Mouse (Mus musculus): ENCODE measurements at regions not wholly inside any gene's neighbourhood (a gene's known extent, or its start where the extent isn't known, plus 50 kb on each side); places are given as distances from the start of the nearest gene placed in this dataset.

DNA sequence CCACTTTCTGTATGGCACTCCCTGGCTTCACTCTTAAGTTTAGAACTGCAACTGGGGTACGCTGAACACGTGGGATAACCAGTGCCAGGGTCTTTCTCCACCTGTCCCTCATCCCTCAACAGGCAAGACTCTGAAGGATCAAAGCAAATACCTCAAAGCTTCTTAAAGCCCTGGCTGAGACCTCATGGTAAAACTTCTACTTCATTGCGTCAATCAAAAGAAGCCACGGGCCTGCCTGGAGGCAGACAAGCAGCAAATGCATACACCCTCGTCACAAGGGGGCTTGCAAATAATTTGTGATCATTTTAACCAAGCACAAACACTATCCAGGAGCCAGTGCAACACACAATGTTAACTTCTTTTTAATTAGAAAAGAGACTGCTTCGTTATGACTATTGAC lies 387.0 kb upstream of the Slc7a11 start:
- H3K36me3 ChIP-seq (ENCODE audit: control insufficient read depth, insufficient read depth, low read length) = no peaks in the 10 kb centered on the region
- no peaks in the 10 kb centered on the region for H3K4me1 ChIP-seq (replicated peaks; ENCODE audit: control insufficient read depth, insufficient read depth, low read length)
- H3K9me3 ChIP-seq (ENCODE audit: control insufficient read depth, low read length) = no peaks in the 10 kb centered on the region
- H3K27ac ChIP-seq (ENCODE audit: low read depth, low read length) = no peak overlapping the region
- no peak overlapping the region for H3K4me2 ChIP-seq (ENCODE audit: low read depth, low read length, severe bottlenecking)
- 78% methylated on average over 6 of the region's 6 CpGs for WGBS
- no peak overlapping the region for H3K4me3 ChIP-seq (ENCODE audit: low read depth, low read length)
- no peak overlapping the region for H3K9ac ChIP-seq (ENCODE audit: low read length)
- DNase-seq (ENCODE audit: low spot score) (no peak), ATAC-seq (replicated peaks; ENCODE audit: low FRiP score) (no peak)
- no peaks in the 10 kb centered on the region for H3K27me3 ChIP-seq (ENCODE audit: control insufficient read depth, insufficient read depth, low read length)

DNA sequence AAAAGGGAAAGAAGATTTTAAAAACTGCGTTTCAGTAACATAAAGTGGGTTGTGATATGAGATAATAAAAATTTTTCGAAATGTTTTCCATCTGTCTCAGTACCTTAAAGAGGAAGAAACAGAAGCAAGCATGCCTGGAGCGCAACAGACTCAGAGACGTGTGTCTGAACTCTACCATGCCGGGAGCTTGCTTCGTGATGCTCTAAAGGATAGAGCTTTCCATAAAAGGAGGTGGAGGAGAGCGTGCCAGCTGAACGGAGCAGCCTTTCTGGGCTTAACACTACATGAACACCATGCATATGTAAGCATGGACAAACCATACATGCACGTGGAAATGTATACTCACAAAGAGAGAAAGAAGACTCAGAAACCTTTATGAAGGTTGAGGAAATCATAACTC lies 387.5 kb upstream of the Slc7a11 start:
- Histone ChIP-seq H3K9ac (ENCODE audit: low read length) (no peak overlapping the region), H3K27ac (ENCODE audit: low read depth, low read length) (no peak overlapping the region), H3K4me3 (ENCODE audit: low read depth, low read length) (no peak overlapping the region), H3K4me1 (replicated peaks; ENCODE audit: control insufficient read depth, insufficient read depth, low read length) (no peaks in the 10 kb centered on the region), H3K4me2 (ENCODE audit: low read depth, low read length, severe bottlenecking) (no peak overlapping the region), H3K36me3 (ENCODE audit: control insufficient read depth, insufficient read depth, low read length) (no peaks in the 10 kb centered on the region), H3K9me3 (ENCODE audit: control insufficient read depth, low read length) (no peaks in the 10 kb centered on the region), H3K27me3 (ENCODE audit: control insufficient read depth, insufficient read depth, low read length) (no peaks in the 10 kb centered on the region)
- no peak for DNase-seq (ENCODE audit: low spot score)
- WGBS = 86% methylated on average over 9 of the region's 9 CpGs
- ATAC-seq (replicated peaks; ENCODE audit: low FRiP score) = no peak

DNA sequence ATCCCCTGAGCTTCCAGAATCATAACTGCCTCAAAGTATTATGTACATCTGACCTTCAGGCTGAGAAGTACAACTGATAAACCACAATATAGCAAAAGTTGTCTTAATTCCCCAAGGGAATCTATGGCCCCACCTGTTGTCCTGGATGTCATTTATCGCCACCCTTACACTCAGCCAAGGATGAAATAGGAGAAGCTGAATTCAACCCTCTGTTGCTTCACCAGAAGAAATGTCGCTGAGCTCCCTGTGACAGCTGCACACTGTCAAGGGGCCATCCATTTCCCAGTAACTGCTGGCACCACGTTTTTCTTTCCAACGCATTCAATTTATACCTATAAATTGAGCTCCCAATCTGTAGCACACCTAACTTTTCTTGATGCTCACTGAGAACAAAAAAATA lies 382.0 kb upstream of the Noct start:
- DNase-seq (ENCODE audit: low spot score) (no peak), ATAC-seq (replicated peaks; ENCODE audit: low FRiP score) (no peak)
- no peak overlapping the region for H3K4me3 ChIP-seq (ENCODE audit: low read depth, low read length)
- no peaks in the 10 kb centered on the region for H3K36me3 ChIP-seq (ENCODE audit: control insufficient read depth, insufficient read depth, low read length)
- H3K4me2 ChIP-seq (ENCODE audit: low read depth, low read length, severe bottlenecking) = no peak overlapping the region
- no peak overlapping the region for H3K27ac ChIP-seq (ENCODE audit: low read depth, low read length)
- no peaks in the 10 kb centered on the region for H3K4me1 ChIP-seq (replicated peaks; ENCODE audit: control insufficient read depth, insufficient read depth, low read length)
- H3K9me3 ChIP-seq (ENCODE audit: control insufficient read depth, low read length) = no peaks in the 10 kb centered on the region
- no peaks in the 10 kb centered on the region for H3K27me3 ChIP-seq (ENCODE audit: control insufficient read depth, insufficient read depth, low read length)
- H3K9ac ChIP-seq (ENCODE audit: low read length) = no peak overlapping the region
- 84% methylated on average over 4 of the region's 4 CpGs for WGBS

DNA sequence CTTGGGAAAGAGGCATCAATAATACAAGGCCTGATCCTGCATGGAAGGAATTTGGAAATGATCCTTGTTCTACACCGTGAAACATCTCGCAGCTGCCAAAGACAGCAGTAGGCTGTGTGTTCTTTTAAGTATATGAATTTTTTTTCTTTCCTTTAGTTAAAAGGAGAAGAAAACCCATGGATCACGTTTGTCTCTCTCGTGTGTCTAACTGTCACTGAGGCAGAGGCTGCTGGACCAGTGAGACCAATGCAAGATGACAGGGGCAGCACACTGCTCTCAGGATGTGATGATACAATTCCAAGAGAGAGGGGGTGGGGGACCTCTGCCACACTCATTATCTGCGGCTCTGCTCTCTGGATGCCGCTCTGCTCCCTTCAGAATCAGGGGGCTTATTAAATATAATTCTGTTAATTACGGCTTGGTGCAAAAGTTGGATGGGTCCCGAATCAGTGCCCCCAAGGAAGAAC lies 379.4 kb upstream of the Noct start:
- H3K36me3 ChIP-seq (ENCODE audit: control insufficient read depth, insufficient read depth, low read length) = no peaks in the 10 kb centered on the region
- no peak for DNase-seq (ENCODE audit: low spot score)
- H3K27me3 ChIP-seq (ENCODE audit: control insufficient read depth, insufficient read depth, low read length) = no peaks in the 10 kb centered on the region
- no peak overlapping the region for H3K4me2 ChIP-seq (ENCODE audit: low read depth, low read length, severe bottlenecking)
- H3K27ac ChIP-seq (ENCODE audit: low read depth, low read length) = no peak overlapping the region
- 67% methylated on average over 8 of the region's 8 CpGs for WGBS
- ATAC-seq (replicated peaks; ENCODE audit: low FRiP score) = no peak
- H3K9me3 ChIP-seq (ENCODE audit: control insufficient read depth, low read length) = no peaks in the 10 kb centered on the region
- no peak overlapping the region for H3K9ac ChIP-seq (ENCODE audit: low read length)
- H3K4me1 ChIP-seq (replicated peaks; ENCODE audit: control insufficient read depth, insufficient read depth, low read length) = no peaks in the 10 kb centered on the region
- no peak overlapping the region for H3K4me3 ChIP-seq (ENCODE audit: low read depth, low read length)

DNA sequence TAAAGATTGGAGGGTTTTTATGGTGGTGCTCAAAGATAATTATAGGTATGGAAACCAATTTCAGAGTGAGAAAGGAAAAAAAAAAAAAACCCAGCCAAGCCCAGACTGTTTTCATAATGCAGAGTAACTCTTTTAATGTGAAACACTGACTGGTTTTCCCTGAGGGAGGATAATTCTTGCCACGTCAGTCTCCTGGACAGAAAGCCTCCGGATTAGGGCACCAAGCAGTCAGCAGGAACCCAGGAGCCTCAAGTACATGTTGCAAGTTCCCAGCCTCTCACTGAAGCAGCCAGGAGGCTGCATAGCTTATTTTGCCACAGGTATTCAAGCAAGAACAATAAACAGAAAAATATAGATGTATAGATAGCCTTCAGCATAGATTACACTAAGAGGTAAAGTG lies 378.9 kb upstream of the Noct start:
- Histone ChIP-seq H3K27me3 (ENCODE audit: control insufficient read depth, insufficient read depth, low read length) (no peaks in the 10 kb centered on the region), H3K4me1 (replicated peaks; ENCODE audit: control insufficient read depth, insufficient read depth, low read length) (no peaks in the 10 kb centered on the region), H3K4me3 (ENCODE audit: low read depth, low read length) (no peak overlapping the region), H3K9me3 (ENCODE audit: control insufficient read depth, low read length) (no peaks in the 10 kb centered on the region), H3K4me2 (ENCODE audit: low read depth, low read length, severe bottlenecking) (no peak overlapping the region), H3K36me3 (ENCODE audit: control insufficient read depth, insufficient read depth, low read length) (no peaks in the 10 kb centered on the region), H3K27ac (ENCODE audit: low read depth, low read length) (no peak overlapping the region), H3K9ac (ENCODE audit: low read length) (no peak overlapping the region)
- no peak for ATAC-seq (replicated peaks; ENCODE audit: low FRiP score)
- 47% methylated on average over 2 of the region's 2 CpGs for WGBS
- no peak for DNase-seq (ENCODE audit: low spot score)

DNA sequence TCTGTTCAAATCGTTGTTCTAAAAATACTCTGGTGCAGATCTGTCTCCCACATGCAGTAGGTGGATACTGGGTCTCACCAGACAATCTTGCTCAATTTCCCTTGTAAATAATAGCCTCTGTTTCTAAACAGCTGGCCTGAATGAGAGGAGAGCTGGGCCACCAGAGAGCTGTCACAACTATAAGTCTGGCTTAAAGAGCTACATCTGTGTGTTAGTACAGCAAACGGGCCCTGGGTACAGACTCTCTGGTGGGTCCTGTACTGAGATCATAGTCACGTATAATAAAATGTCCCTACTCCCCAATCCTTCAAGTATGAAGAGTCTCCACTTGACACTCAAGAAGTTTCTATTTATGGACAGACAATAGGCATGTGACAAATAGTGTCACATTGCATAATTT lies 375.7 kb upstream of the Noct start:
- Histone ChIP-seq H3K4me1 (replicated peaks; ENCODE audit: control insufficient read depth, insufficient read depth, low read length) (no peaks in the 10 kb centered on the region), H3K4me3 (ENCODE audit: low read depth, low read length) (no peak overlapping the region), H3K27ac (ENCODE audit: low read depth, low read length) (no peak overlapping the region), H3K27me3 (ENCODE audit: control insufficient read depth, insufficient read depth, low read length) (no peaks in the 10 kb centered on the region), H3K36me3 (ENCODE audit: control insufficient read depth, insufficient read depth, low read length) (no peaks in the 10 kb centered on the region), H3K9ac (ENCODE audit: low read length) (no peak overlapping the region), H3K4me2 (ENCODE audit: low read depth, low read length, severe bottlenecking) (no peak overlapping the region), H3K9me3 (ENCODE audit: control insufficient read depth, low read length) (no peaks in the 10 kb centered on the region)
- no peak for ATAC-seq (replicated peaks; ENCODE audit: low FRiP score)
- WGBS = 89% methylated on average over 3 of the region's 3 CpGs
- DNase-seq (ENCODE audit: low spot score) = no peak

DNA sequence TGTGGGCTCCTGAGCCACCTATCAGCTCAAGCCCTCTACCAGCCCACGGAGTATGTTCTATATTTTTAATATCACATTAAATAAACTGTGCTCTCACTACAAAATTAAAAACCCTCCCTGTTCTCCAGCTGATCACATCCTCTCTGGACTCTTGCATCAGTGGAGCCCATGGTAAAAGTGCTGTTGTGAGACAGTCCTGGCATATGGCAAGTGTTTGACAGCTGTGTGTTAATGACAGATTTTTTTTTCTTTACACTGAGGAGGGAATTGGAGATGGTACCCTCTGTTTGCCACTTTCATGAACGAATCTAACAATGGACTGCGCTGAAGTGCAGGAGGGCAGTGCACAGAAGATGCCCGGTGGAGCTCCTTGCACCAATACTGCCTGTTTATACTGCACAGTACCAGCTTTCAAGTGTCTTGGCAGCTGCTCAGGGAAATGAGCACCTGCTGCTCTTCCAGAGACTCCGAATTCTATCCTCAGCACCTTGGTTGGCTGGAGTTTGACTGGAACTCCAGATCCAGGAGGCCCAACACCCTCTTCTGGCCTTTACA lies 373.1 kb upstream of the Noct start:
- no peaks in the 10 kb centered on the region for H3K9me3 ChIP-seq (ENCODE audit: control insufficient read depth, low read length)
- no peak overlapping the region for H3K4me2 ChIP-seq (ENCODE audit: low read depth, low read length, severe bottlenecking)
- H3K27ac ChIP-seq (ENCODE audit: low read depth, low read length) = no peak overlapping the region
- no peak for ATAC-seq (replicated peaks; ENCODE audit: low FRiP score)
- no peaks in the 10 kb centered on the region for H3K27me3 ChIP-seq (ENCODE audit: control insufficient read depth, insufficient read depth, low read length)
- 81% methylated on average over 5 of the region's 5 CpGs for WGBS
- H3K9ac ChIP-seq (ENCODE audit: low read length) = no peak overlapping the region
- no peak for DNase-seq (ENCODE audit: low spot score)
- no peak overlapping the region for H3K4me3 ChIP-seq (ENCODE audit: low read depth, low read length)
- no peaks in the 10 kb centered on the region for H3K4me1 ChIP-seq (replicated peaks; ENCODE audit: control insufficient read depth, insufficient read depth, low read length)
- no peaks in the 10 kb centered on the region for H3K36me3 ChIP-seq (ENCODE audit: control insufficient read depth, insufficient read depth, low read length)

DNA sequence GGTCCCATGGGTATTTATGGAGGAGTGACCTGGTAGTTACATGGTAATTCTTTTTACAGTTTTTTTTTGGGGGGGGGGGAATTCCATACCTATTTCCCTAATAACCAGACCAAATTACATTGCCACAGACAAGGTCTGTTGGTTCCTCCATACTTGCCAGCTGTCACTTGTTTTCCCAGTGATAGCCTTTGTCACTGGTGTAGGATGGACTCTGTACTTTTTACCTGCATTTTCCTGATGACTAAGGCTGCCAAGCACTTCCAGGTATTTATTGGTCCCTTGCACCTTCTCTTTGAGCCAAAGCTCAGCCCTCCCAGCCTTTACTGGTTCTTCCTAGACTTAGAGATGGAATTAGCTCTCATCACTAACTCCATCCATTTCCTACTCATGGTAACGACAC lies 357.1 kb upstream of the Noct start:
- H3K9me3 ChIP-seq (ENCODE audit: control insufficient read depth, low read length) = no peaks in the 10 kb centered on the region
- ATAC-seq (replicated peaks; ENCODE audit: low FRiP score) (no peak), DNase-seq (ENCODE audit: low spot score) (no peak)
- H3K27ac ChIP-seq (ENCODE audit: low read depth, low read length) = no peak overlapping the region
- no peak overlapping the region for H3K9ac ChIP-seq (ENCODE audit: low read length)
- WGBS = 83% methylated on average over 1 of the region's 1 CpGs
- H3K27me3 ChIP-seq (ENCODE audit: control insufficient read depth, insufficient read depth, low read length) = no peaks in the 10 kb centered on the region
- H3K4me2 ChIP-seq (ENCODE audit: low read depth, low read length, severe bottlenecking) = no peak overlapping the region
- no peaks in the 10 kb centered on the region for H3K4me1 ChIP-seq (replicated peaks; ENCODE audit: control insufficient read depth, insufficient read depth, low read length)
- H3K4me3 ChIP-seq (ENCODE audit: low read depth, low read length) = no peak overlapping the region
- H3K36me3 ChIP-seq (ENCODE audit: control insufficient read depth, insufficient read depth, low read length) = no peaks in the 10 kb centered on the region

DNA sequence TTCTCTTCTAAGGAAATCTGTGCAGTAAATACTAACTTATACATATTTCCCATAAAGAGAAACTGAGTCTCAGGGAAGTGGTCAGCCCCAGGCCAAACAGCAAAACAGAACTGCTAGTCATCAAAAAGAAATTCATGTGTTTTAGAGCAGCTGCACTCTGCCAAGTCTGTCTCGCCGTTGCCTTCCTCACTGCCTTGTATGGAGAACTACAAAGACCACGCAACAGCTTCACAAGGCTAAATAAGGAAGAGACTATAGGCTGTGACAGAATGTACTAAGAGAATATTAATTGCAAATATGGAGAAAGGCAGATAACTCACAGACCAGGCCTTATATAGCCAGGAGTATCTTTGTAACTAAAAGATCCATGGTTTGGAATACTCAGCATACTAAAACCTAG lies 355.0 kb upstream of the Noct start:
- Histone ChIP-seq H3K4me2 (ENCODE audit: low read depth, low read length, severe bottlenecking) (no peak overlapping the region), H3K27ac (ENCODE audit: low read depth, low read length) (no peak overlapping the region), H3K36me3 (ENCODE audit: control insufficient read depth, insufficient read depth, low read length) (no peaks in the 10 kb centered on the region), H3K4me3 (ENCODE audit: low read depth, low read length) (no peak overlapping the region), H3K27me3 (ENCODE audit: control insufficient read depth, insufficient read depth, low read length) (no peaks in the 10 kb centered on the region), H3K9me3 (ENCODE audit: control insufficient read depth, low read length) (no peaks in the 10 kb centered on the region), H3K9ac (ENCODE audit: low read length) (no peak overlapping the region), H3K4me1 (replicated peaks; ENCODE audit: control insufficient read depth, insufficient read depth, low read length) (no peaks in the 10 kb centered on the region)
- DNase-seq (ENCODE audit: low spot score) = no peak
- no peak for ATAC-seq (replicated peaks; ENCODE audit: low FRiP score)
- 96% methylated on average over 3 of the region's 3 CpGs for WGBS
